Mouse (Mus musculus) fat pad, adult 2 months (tissue): ENCODE measurements at regions not wholly inside any gene's neighbourhood (a gene's known extent, or its start where the extent isn't known, plus 50 kb on each side); places are given as distances from the start of the nearest gene placed in this dataset.

ENCODE experiments used
- DNase-seq: peaks from one replicate; pipeline ENCODE4 v3.0.0-alpha.2; 2011; ENCODE audit warnings: low read depth, low spot score; ENCODE audit errors: extremely low read depth

DNA sequence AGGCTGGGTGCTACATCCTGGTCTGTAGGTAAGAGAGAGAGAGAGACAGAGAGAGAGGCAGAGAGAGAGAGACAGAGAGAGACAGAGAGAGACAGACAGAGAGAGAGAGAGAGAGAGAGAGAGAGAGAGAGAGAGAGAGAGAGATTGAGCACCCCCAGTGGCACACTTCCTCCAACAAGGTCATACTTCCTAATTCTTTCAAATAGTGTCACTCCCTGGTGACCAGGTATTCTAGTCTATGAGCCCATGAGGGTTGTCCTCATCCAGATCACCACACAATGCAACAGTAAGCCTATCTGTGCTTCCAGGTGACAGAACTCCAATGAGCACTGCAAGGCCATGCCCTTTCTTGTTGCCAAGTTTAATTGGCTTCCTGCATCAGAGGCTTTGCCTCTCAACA lies 129.0 kb upstream of the Jun start:
- DNase-seq: no peak

DNA sequence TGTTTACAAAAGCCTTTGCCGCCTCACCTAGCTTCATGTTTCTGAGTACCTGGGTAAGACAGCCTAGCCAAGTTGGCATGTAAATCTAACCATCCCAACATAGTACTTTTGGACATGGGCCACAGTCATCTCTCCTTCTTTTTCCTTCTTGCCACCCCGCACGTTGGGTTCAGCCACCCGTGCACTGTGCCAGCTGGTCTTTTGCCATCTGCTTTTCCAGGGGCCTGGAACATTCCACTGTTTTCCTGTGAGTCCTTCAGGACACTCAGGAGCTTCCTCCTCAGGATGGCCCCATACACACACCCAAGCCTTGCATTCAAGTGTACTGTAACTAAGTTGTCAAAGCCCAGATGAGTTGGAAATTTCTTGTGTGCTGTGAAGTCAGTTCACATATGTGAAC lies 132.2 kb upstream of the Jun start:
- DNase-seq: no peak

DNA sequence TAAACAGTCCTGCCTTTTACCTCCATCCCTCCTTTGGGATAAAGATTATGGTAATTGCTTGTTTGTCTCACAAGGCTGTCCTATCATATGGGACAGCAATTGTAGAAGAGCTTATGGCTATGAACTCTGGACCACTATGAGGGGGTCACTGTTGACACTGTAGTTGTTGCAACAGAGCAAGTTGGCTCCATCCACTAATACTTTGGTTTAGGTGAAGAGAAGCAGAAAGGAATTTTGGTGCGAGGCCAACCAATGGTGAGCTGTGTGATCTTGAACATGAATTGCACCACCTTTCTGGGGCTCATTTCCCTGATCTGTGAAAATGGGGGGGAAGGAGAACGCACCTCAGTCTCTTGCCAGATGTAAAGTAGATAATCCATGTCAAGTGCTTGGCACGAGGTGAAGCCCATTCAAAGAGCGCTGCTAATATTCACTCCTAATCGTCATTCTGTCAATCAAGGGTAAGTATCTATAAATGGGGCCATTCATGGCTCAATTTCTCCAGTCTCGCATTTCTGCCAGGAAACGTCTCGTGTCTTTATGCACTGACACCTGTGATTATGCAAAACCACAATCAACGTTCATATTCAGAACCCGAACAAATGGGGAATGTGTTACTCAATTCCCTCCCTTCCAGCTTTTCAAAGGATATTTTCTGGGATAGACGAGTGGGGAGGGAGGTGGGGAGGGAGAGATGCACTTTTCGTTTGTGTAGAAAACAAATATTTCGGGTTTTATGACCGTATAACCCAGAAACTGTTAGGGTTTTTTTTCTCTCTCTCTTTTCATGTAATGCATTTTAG lies 133.3 kb upstream of the Jun start:
- DNase-seq: no peak

DNA sequence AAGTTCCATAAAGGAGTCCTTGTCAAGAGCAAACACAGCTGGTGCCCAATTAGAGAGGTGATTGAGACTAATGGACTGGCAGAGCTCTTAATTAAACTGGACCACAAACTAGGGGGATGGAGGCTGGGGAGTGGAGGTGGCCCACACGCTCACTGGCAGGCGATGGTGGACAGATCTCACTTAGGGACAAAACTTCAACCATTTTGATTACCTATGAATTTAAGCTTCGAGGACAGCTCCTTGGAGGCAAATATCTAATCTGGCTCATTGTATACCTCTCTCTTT lies 133.8 kb upstream of the Jun start:
- no peak for DNase-seq

DNA sequence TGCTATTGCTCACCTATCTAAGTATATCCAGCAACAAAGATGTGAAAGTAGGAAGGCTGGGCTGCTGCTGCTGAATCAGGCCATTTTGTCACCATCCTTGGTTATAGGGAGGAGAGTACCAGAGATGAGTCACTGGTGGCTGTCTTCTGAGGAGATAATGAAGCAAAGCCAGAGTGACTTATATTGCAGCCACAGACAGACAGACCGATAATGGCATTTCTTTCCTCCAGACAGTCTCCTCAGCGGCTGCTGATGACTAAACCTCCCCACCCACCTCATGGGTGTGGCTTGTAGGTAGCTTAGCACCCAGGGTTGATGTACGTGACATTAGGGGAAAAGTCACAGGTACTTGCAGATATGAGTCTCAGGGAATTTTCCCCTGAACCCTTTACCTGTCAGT lies 136.1 kb upstream of the Jun start:
- no peak for DNase-seq

DNA sequence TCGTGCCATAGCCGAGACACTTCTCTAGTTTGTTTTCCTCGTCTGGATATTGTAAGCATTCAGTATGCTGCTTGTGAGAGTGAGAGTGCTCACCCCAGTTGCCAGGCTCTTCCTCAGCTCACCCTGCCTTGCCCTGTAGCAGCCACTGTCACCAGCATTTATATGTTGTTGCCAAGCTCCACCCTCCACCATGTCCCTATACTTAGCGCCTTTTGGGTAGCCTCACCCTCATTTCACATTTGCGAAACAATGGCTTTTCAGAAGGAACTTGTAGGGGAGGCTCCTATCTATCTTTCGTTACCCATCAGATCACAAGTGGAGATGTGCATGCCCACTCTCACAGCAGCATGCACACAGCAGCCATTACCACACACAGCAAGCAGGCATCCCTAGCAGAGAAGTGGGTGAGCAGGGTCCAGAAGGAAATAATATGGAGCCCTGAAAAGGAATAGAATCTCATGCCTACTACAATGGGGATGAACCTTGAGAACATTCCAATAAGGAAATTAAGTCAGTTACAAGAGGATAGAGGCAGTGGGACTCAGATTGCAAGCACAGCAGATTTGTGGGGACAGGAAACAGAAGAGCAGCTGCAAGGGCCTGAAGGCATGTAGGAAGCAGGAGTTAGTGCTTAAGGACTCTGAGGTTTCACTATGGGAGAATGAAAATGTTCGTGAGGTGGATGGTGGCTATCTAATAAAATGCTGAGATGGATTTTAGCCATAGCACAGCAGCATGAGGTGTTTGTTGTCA lies 139.8 kb upstream of the Jun start:
- no peak for DNase-seq

DNA sequence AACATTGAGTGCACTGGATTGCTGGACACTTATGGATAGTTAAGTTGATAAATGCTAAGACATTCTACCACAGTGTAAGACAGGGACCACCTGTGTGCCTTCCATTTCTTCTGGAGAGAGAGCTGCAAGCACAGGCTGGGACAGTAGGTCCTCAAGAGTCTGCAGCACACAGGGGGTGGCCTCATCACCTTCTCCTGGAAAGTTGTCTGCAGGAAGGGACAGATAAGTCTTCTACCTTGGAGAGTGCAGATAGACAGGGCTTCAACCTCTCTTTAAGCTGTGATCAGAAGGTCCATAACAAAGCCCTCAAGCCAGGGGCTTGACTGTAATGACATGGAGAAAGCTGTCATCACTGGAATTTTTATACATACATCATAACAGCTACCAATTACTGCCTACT lies 140.5 kb upstream of the Jun start:
- DNase-seq: no peak

DNA sequence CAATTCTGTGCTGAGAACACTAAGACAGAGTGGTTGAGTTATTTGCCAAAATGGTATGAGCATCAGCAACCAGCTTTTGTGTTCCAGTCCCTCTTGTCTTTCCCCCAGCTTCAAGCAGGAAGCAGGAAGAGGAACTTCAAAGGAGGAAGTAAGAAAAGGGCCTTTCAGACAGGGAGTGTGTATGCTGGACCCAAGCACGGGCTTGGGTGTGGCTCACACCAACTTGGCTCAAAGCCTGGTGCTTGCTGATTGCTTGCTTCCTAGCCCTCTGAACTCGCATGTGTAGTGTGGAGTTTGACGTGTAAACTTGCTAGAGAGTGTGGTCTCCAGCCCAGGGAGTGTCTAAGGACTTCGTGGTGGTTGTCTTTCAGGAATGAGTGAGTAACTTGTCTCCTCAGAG lies 141.0 kb upstream of the Jun start:
- DNase-seq: no peak

DNA sequence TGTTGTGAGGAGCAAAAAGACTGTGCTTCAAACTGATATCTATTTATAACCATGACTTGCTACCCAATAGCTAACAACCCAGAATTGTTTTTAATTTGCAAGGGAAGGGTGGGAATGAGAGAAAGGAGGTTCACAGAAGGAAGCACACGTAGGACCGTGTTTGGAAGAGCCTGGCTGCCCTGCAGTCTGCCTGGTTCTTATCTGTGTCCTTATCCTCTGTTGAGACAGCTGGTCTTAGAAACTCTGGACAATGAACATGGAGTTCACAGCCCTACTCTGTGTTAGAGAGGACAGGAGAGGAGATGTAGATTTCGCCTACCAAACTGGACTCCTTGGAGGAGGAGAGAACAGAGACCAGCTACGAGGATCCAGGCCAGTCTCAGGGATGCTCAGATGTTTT lies 141.5 kb upstream of the Jun start:
- DNase-seq: no peak

DNA sequence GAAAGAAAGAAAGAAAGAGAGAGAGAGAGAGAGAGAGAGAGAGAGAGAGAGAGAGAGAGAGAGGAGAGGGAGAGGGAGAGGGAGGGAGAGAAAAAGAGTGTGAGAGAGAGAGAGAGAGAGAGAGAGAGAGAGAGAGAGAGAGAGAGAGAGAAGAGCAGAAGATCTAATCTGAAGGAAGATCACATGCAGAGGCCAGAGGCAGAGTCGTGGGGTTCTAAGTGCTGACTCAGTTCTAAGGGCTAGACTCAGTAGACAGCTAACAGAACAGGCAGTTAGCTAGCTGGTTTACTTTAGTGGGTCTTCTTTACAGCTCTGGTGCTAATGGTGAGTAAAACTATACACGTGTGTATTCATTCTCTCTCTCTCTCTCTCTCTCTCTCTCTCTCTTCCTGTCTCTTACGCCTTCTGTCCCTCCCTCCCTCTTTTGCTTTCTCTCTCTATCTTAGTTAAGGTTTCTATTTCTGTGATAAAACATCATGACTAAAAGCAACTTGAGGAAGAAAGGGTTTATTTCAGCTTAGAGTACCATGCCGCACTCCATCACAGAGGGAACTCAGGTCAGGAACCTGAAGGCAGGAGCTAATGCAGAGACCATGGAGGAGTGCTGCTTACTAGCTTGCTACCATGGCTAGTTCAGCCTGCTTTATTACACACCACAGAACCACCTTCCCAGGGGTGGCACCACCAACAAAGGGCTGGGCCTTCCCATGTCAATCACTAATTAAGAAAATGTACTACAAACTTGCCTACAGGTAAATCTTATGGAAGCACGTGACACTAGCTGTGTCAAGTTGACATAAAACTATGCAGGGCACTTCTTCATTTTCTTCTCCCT lies 142.8 kb upstream of the Jun start:
- no peak for DNase-seq

DNA sequence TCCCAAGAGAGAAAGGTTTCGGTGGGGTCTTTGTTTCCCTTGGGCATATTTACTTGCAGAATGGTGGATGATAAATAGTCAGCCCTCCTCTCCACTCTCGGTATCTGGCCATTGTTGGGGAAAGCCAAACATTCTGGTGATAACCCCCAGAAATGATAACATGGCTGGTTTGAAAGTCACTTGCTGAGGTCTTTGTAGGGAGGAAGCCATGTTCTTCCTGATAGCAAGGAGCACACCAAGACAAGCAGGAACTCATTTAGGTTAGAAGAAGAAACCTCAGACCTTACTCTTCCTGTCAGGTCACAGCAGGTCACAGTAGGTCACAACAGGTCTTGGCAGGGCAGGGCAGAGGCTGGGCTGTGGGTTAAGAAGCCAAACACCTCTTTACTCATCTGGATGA lies 144.1 kb upstream of the Jun start:
- no peak for DNase-seq

DNA sequence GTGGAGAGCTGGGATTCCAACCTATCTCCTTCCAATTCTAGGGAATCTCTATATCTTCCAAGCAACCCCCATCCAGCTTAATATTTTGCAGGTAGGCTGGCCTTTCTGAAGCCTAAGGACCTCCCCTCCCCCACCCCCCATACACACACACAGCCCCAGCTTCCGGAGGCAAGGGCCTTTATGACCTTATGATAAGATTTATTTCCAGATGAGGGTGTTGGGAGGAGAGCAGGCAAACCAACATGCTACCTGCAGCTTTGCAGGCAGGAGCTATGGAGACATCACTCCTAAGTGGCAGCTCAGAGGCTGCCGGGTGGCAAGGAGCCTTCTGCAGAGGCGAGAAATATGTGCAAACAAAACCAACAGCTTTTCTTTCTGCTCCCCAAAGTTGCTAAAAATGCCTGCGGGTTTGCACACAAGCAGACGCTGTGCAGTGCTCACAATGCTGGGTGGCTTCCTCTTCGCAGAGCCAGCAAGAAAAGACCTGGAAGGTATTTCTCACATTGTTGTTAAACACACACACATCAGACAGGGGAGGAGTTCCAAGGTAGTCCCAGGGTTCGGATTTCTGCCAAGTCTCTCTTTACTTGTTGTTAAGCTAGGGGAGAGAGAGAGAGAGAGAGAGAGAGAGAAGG lies 145.2 kb upstream of the Jun start:
- DNase-seq: no peak

DNA sequence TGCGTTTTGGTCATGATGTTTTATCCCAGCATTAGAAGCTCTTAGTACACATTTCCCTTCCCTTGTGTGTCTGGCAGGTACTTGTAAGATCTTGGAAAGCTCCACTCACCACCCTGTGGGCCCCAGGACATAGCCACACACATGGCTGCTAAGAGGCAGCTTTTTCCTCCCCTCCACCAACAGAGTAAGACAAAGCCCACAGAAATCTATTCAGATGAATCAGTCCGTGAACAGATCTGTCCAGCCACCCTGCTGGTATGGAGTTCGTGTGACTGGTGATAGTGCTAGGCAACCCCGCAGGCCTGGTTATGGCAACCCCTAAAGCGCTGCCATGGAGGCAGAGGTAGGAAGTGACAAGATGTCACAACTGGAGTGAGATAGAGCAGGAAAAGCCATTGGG lies 147.4 kb upstream of the Jun start:
- no peak for DNase-seq

DNA sequence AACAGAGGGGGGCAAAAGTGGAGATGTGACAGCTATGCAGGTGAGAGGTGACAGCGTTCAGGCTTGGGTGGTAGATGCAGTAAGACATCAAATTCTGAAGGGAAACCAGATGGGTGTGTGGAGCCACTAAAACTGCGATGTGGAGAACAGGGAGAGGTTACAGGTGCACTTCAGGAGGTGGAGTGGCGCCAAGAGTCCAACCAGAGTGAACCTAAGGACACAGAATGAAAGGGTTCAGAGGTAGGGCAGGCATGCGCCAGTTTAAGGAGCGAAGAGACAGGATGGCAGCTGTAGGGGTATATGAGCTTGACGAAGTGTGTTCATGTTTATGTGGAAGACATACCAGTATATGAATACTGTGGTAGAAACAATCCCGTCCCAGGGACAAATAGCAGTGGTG lies 148.1 kb upstream of the Jun start:
- no peak for DNase-seq

DNA sequence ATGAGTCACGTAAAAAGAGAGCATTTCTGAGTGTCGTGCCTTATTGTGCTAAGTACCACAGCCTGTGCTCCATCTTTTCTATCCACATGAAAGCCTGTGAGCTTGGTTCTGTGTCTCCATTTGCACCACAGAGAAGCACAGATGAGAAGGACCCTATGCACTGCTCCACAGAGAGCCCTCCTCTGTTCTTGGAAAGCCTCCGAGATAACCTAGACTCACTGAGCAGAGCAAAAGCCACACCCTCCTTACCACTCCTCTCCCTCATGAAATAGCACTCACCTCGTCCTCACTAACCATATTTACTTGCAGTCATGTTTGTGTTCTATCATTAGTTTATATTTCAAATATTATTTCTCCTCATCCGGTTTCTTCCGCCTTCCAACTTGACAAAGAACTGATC lies 150.5 kb upstream of the Jun start:
- DNase-seq: no peak

DNA sequence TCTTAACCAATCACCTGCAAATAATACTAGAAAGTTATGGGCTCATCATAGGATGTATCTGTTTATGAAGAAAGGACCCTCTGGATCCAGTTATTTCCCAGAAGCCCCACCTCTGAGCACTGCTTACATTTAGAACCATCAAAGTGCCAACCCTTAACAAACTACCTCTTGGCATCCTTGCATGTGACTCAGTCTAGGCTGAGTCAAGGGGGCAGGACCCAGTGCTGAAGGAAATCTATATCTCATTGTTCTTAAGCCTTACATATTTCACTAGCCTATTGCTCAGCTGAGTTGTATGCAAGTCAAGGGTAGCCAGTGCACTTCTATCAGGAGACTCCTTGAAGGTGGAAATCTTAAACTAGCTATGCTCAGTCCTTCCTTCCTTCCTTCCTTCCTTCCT lies 151.6 kb upstream of the Jun start:
- DNase-seq: no peak

DNA sequence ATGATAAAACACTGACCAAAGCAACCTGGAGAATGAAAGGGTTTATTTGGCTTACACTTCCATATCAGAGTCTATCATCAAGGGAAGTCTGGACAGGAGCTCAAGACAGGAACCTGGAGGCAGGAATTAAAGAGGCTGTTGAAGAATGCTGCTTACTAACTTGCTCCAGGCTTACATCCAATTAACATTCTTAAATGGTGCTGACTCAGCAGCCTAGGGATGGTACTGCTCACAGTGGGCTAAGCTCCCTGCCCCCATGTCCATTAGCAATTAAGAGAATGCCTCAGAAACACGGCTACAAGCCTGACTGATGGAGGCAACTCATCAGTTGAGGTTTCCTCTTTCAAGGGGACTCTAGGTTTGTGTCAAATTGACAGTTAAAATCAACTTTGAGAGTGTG lies 153.3 kb upstream of the Jun start:
- no peak for DNase-seq

DNA sequence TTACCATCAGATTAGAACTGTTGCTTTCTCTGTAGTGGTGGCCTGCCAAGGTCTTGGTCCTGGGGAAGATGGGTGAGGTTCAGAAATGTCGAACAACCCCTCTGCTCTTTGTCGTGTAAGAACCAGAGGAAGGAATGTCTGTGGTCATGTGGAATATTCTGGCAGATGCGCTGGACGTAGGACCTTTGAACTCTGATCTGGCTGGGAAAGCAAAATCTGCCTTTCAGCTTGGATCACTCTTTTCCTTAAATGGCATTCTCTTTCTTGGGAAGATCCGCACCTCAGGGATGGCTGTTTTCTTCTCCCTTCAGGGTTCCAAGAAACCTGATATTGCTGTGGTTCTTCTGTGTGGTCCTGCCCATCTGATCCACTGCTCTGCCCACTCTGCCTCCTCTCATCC lies 155.8 kb upstream of the Jun start:
- DNase-seq: no peak

DNA sequence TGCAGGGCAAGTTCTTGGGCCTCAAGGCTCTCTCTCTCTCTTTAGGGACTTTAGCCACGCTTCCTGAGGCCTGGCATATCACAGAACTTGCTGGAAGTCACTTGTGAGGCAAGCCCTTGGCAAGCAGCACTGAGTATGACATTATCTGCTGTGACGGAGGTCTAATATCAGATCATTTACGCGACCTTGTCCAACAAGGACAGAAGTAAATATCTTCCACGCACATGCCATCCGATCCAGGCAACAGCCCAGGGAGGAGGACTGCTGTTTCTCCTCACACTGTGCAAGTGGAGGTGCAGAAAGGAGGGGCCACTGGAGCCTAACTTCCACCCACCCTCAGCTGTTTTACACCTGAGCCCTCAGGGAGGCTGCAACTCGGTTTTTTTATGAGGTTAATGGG lies 156.8 kb upstream of the Jun start:
- no peak for DNase-seq

DNA sequence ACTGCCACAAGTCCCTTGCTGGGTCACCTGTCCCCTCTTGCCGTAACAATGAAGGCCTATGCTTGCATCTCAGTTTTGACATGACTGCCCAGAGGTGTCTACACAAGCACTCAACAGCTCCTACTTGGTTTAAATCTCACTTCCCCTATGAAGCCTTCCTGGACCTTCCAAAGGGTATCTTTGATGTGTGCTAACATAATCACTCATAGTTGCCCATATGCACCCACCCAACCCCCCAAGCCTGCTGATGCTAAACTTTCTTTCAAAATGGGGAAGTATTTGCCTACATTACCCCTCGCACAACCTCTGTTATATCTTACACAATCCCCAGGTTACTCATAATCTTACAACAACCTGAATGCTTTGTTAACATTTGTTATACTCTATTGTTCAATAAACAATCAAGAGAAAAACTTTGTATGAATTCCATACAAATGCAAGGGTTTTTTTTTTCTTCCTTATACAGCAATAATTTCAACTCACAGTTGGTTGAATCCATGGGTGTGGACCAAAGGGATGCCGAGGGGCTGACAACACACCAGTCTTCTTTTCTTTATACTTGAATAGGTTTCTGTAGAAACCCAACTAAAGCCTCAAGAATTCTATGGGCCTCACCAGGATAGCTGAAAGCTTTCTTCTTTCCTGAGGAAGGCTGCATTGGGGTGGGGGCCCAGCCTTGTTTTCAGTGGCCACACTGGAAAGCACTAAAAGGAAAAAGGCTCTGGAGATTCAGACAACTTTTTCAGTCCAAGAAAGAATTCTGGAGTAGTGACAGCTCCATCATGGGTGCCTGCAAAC lies 157.5 kb upstream of the Jun start:
- DNase-seq: no peak

DNA sequence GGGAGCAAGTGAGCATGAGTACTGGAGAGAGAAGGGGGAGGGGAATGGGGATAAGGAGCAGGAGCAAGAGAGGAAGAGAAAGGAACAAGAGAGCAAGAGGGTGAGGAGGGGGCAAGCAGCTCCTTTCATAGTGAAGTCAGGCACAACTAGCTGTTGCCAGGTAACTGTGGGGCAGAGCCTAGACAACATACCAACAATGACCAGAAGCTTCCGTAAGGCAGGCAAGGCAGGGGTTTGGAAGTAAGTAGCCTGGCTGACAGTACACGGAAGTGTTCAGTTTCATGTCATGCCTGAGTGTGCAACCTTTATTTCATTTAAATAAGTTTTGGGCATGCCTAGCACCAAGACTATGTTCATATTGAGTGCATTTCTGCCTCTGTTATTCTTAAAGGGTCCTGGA lies 160.5 kb upstream of the Jun start:
- DNase-seq: no peak
